Mouse (Mus musculus) leukemia stem cell, adult 10-12 weeks (primary cell): ENCODE measurements around the gene Ankrd63. TPM values are rescaled to one million over a fixed set of nuclear protein-coding genes. Genes with fewer than 3 reads are reported as not detected.

Experiments used
- polyA plus RNA-seq: library from polyadenylated mRNA; stranded (reverse); fragments of >175 nt; gene quantifications from 2 replicates; pipeline ENCODE4 v1.2.3, GENCODE M21; 2012; ENCODE audit warnings: low replicate concordance

Gene Ankrd63
- not detected in 2 replicates for polyA plus RNA-seq

DNA sequence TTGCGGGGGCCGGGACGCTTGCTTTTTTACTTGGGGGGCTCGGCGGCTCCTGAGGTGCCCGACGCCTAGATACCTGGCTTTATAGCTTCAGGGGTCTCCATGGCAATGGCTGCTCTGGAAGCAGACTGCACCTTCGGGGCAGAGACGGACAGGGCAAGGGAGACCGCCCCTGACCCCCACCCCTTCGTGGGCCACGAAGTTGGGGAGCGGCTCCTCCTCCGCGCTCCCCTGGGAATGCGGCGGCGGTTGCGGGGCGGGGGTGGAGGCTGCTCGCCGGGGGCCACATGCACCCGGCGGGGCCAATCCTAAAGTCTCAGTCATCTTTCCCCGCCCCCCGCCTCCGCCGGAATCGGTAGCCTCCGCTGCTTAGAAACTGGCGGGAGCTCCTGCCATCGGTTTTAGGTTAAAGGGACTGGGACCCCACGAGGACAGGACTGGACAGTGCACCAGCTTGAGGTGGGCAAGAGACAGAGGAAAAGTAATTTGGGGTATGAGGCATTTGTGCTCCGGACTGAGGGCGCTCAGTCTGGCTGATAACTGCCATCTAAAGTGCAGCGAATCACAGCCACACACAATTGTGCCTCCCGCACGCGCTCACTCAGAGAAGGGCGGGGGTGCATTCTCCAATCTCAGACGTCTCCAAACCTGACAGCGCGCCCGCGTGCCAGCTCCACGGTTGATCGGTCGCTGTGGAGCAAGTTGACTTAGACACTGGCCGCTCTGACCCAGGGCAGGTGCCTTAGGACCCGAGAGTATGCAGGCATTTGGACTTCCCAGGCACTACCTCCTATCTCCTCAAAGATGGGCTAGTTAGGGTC lies at the start of gene Ankrd63:
Gene Ankrd63 (minus strand): TSS at position 51 of the 818 bp plus-strand sequence.

DNA sequence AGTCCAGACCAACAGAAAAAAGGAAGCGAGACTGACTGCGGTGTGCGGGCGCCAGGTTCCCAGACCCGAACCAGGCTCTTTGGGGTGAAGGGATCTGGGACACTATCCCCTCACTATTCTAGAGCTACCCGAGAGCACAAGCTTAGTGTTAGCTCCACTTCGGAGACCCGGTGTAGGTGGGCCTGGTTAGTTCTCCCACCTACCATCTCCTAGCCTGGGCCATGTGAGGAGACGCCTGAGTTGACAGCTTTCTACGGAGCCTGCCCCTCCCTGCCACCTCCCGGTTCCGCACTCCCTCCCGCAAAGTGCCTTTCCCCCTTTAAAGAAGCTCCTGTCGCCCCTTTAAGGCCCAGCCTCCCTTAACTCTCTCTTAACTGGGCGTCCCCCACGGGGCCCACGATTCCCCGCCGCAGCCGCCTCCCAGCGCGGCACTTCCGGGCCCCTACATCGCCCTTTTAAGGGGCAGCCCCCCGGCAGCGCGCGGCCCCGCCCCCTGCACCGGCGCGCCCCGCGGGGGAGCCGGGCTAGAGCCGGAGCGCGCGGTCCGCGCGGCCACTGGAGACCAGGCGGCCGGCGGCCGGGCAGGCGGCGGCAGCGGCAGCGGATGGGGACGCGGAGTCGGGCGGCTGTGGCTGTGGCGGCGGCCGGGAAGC lies 41.6 kb upstream of the Ankrd63 start, which contains the start of gene Inafm2:
Gene Inafm2 (plus strand): TSS at position 527 of the 653 bp plus-strand sequence.

DNA sequence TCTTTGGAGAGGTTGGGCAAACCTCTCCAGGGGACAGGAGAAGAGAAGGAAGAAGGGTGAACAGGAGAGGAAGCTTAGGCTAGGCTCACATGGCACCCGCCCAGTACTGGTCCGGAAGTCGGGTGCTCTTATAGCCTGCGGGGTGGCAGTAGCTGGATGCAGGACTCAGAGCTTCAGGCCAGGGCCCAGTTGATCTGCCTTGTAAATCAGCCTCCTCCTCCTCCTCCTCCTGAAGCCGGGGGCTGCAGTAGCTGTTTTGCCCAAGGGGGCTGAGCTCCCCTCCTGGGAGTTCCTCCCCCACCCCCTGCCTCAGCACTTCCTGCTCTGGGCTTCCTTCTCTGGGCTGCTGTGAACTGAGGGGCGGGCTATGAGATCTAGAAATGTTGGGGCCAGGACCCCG lies 24.6 kb upstream of the Ankrd63 start, which contains the start of gene Plcb2:
Gene Plcb2 (minus strand): TSS at position 102 of the 400 bp plus-strand sequence.

GRCm38 (mm10) chr2:118662902-118663803 lies 40.6 kb downstream of the Ankrd63 start, which contains the start of gene Pak6:
Gene Pak6, plus strand, starts transcription at chr2:118663303.

Other genes with a start within 250 kb of the Ankrd63 start
- 3.5 and 65.2 TPM in 2 replicates for gene Srp14, start 224.3 kb downstream of the Ankrd63 start, polyA plus RNA-seq
- gene Bmf, start 154.3 kb downstream of the Ankrd63 start, polyA plus RNA-seq, result 15.2 and 22.8 TPM in 2 replicates
- gene Bub1b, start 105.8 kb downstream of the Ankrd63 start, polyA plus RNA-seq, result 18.6 and 29.3 TPM in 2 replicates
- 27.6 and 28.0 TPM in 2 replicates for gene Pak6, start 40.7 kb downstream of the Ankrd63 start, polyA plus RNA-seq
- 6.0 and 13.8 TPM in 2 replicates for gene Plcb2, start 24.5 kb upstream of the Ankrd63 start, polyA plus RNA-seq
- gene Inafm2, start 41.8 kb upstream of the Ankrd63 start, polyA plus RNA-seq, result 81.1 and 94.4 TPM in 2 replicates
- 4.1 and 5.4 TPM in 2 replicates for gene Ccdc9b, start 58.7 kb upstream of the Ankrd63 start, polyA plus RNA-seq
- not detected in 2 replicates for gene Phgr1, start 68.8 kb upstream of the Ankrd63 start, polyA plus RNA-seq
- gene Disp2, start 75.8 kb upstream of the Ankrd63 start, polyA plus RNA-seq, result 1.0 and 2.0 TPM in 2 replicates
- gene Knstrn, start 110.0 kb upstream of the Ankrd63 start, polyA plus RNA-seq, result 133 and 304 TPM in 2 replicates
- 2.5 and 14.2 TPM in 2 replicates for gene Ivd, start 158.0 kb upstream of the Ankrd63 start, polyA plus RNA-seq
- 73.3 and 92.1 TPM in 2 replicates for gene Bahd1, start 196.4 kb upstream of the Ankrd63 start, polyA plus RNA-seq
- gene Chst14, start 222.5 kb upstream of the Ankrd63 start, polyA plus RNA-seq, result 17.7 and 19.2 TPM in 2 replicates